Mouse (Mus musculus): ENCODE measurements around the gene Nfe2l1. TPM values are rescaled to one million over a fixed set of nuclear protein-coding genes. Genes with fewer than 3 reads are reported as not detected.
A peak's percentile ranks its signal among the peaks of the same experiment; 100 is the strongest.

Nfe2l1 gene
- polyA plus RNA-seq, 1 experiment, result 89.3 TPM

GRCm38 (mm10) chr11:96875745-96876144 lies 46.0 kb upstream of the Nfe2l1 start:
- TF ChIP-seq MAX (IDR thresholded peaks at IDR 0.05) (no peak), USF1 (IDR thresholded peaks at IDR 0.05; ENCODE audit: low read depth) (no peak), FOSL1 (IDR thresholded peaks at IDR 0.05; ENCODE audit: insufficient read depth, low read length, poor library complexity, severe bottlenecking) (no peak), CEBPB (IDR thresholded peaks at IDR 0.05; ENCODE audit: low read depth) (no peak), CTCF (IDR thresholded peaks at IDR 0.05; ENCODE audit: control insufficient read depth, insufficient read depth, insufficient read length) (no peak)
- Histone ChIP-seq H3K4me3 (ENCODE audit: insufficient read depth, poor library complexity, severe bottlenecking) (no peak overlapping the region), H3ac (ENCODE audit: control insufficient read depth, insufficient read length, low read depth) (no peak overlapping the region), H3K36me3 (ENCODE audit: control insufficient read depth, insufficient read depth) (no peaks in the 10 kb centered on the region), H3K79me2 (ENCODE audit: control insufficient read depth, insufficient read depth) (no peaks in the 10 kb centered on the region), H3K79me3 (ENCODE audit: low read depth) (no peaks in the 10 kb centered on the region), H3K27me3 (ENCODE audit: control insufficient read depth, insufficient read depth, insufficient read length) (no peaks in the 10 kb centered on the region)

- Histone ChIP-seq H3K79me3 (ENCODE audit: low read depth) (no peaks in the 10 kb centered on the region), H3K27me3 (ENCODE audit: control insufficient read depth, insufficient read depth, insufficient read length) (no peaks in the 10 kb centered on the region), H3ac (ENCODE audit: control insufficient read depth, insufficient read length, low read depth) (no peak overlapping the region), H3K4me3 (ENCODE audit: insufficient read depth, poor library complexity, severe bottlenecking) (no peak overlapping the region), H3K79me2 (ENCODE audit: control insufficient read depth, insufficient read depth) (no peaks in the 10 kb centered on the region), H3K36me3 (ENCODE audit: control insufficient read depth, insufficient read depth) (no peaks in the 10 kb centered on the region)
- TF ChIP-seq CEBPB (IDR thresholded peaks at IDR 0.05; ENCODE audit: low read depth) (no peak), MYOD1 (IDR thresholded peaks at IDR 0.05; ENCODE audit: control insufficient read depth, insufficient read length, low read depth) (no peak), MYOG (IDR thresholded peaks at IDR 0.05; ENCODE audit: control insufficient read depth, extremely low read depth, insufficient read length) (no peak), USF1 (IDR thresholded peaks at IDR 0.05; ENCODE audit: low read depth) (no peak), MAX (IDR thresholded peaks at IDR 0.05) (no peak), CTCF (IDR thresholded peaks at IDR 0.05; ENCODE audit: control insufficient read depth, insufficient read depth, insufficient read length) (no peak), FOSL1 (IDR thresholded peaks at IDR 0.05; ENCODE audit: insufficient read depth, low read length, poor library complexity, severe bottlenecking) (no peak)
Observed at GRCm38 (mm10) chr11:96875270-96875669, 45.5 kb upstream of the Nfe2l1 start.

GRCm38 (mm10) chr11:96873601-96874140 lies 43.9 kb upstream of the Nfe2l1 start:
- TF ChIP-seq USF1 (IDR thresholded peaks at IDR 0.05; ENCODE audit: low read depth), result no peak
- TF ChIP-seq CTCF (IDR thresholded peaks at IDR 0.05; ENCODE audit: control insufficient read depth, insufficient read depth, insufficient read length), result no peak
- peak; percentile 83 for TF ChIP-seq MYOD1 (IDR thresholded peaks at IDR 0.05; ENCODE audit: control insufficient read depth, insufficient read length, low read depth)
- TF ChIP-seq FOSL1 (IDR thresholded peaks at IDR 0.05; ENCODE audit: insufficient read depth, low read length, poor library complexity, severe bottlenecking), result no peak
- TF ChIP-seq MYOG (IDR thresholded peaks at IDR 0.05; ENCODE audit: control insufficient read depth, extremely low read depth, insufficient read length), result no peak
- Histone ChIP-seq H3K27me3 (ENCODE audit: control insufficient read depth, insufficient read depth, insufficient read length) (no peaks in the 10 kb centered on the region), H3ac (ENCODE audit: control insufficient read depth, insufficient read length, low read depth) (peak overlapping the region; percentile 54), H3K79me3 (ENCODE audit: low read depth) (no peaks in the 10 kb centered on the region), H3K4me3 (ENCODE audit: insufficient read depth, poor library complexity, severe bottlenecking) (no peak overlapping the region), H3K79me2 (ENCODE audit: control insufficient read depth, insufficient read depth) (no peaks in the 10 kb centered on the region), H3K36me3 (ENCODE audit: control insufficient read depth, insufficient read depth) (no peaks in the 10 kb centered on the region)

GRCm38 (mm10) chr11:96872441-96873379 lies 42.9 kb upstream of the Nfe2l1 start:
- Histone ChIP-seq H3K36me3 (ENCODE audit: control insufficient read depth, insufficient read depth) (no peaks in the 10 kb centered on the region), H3K27me3 (ENCODE audit: control insufficient read depth, insufficient read depth, insufficient read length) (no peaks in the 10 kb centered on the region), H3K4me3 (ENCODE audit: insufficient read depth, poor library complexity, severe bottlenecking) (no peak overlapping the region), H3K79me3 (ENCODE audit: low read depth) (no peaks in the 10 kb centered on the region), H3ac (ENCODE audit: control insufficient read depth, insufficient read length, low read depth) (no peak overlapping the region), H3K79me2 (ENCODE audit: control insufficient read depth, insufficient read depth) (no peaks in the 10 kb centered on the region)
- TF ChIP-seq CEBPB (IDR thresholded peaks at IDR 0.05; ENCODE audit: low read depth), result no peak
- TF ChIP-seq USF1 (IDR thresholded peaks at IDR 0.05; ENCODE audit: low read depth), result no peak
- TF ChIP-seq FOSL1 (IDR thresholded peaks at IDR 0.05; ENCODE audit: insufficient read depth, low read length, poor library complexity, severe bottlenecking), result no peak
- TF ChIP-seq MYOD1 (IDR thresholded peaks at IDR 0.05; ENCODE audit: control insufficient read depth, insufficient read length, low read depth), result no peak
- TF ChIP-seq CTCF (IDR thresholded peaks at IDR 0.05; ENCODE audit: control insufficient read depth, insufficient read depth, insufficient read length), result no peak
- no peak for TF ChIP-seq MAX (IDR thresholded peaks at IDR 0.05)
- TF ChIP-seq MYOG (IDR thresholded peaks at IDR 0.05; ENCODE audit: control insufficient read depth, extremely low read depth, insufficient read length), result no peak

- Histone ChIP-seq H3K4me3 (ENCODE audit: insufficient read depth, poor library complexity, severe bottlenecking) (no peak overlapping the region), H3K79me3 (ENCODE audit: low read depth) (no peaks in the 10 kb centered on the region), H3ac (ENCODE audit: control insufficient read depth, insufficient read length, low read depth) (no peak overlapping the region), H3K36me3 (ENCODE audit: control insufficient read depth, insufficient read depth) (no peaks in the 10 kb centered on the region), H3K79me2 (ENCODE audit: control insufficient read depth, insufficient read depth) (no peaks in the 10 kb centered on the region), H3K27me3 (ENCODE audit: control insufficient read depth, insufficient read depth, insufficient read length) (no peaks in the 10 kb centered on the region)
- peak; percentile 54 for TF ChIP-seq CTCF (IDR thresholded peaks at IDR 0.05; ENCODE audit: control insufficient read depth, insufficient read depth, insufficient read length)
- no peak for TF ChIP-seq USF1 (IDR thresholded peaks at IDR 0.05; ENCODE audit: low read depth)
Observed at GRCm38 (mm10) chr11:96867149-96867548, 37.4 kb upstream of the Nfe2l1 start.
